Mouse (Mus musculus): ENCODE measurements around the gene Gm20479. TPM values are rescaled to one million over a fixed set of nuclear protein-coding genes. Genes with fewer than 3 reads are reported as not detected.

The Gm20479 gene
- polyA plus RNA-seq, 1 experiment, result 0.47 TPM

GRCm38 (mm10) chr7:27359706-27360358 is 2.6 kb upstream of the Gm20479 start:
- WGBS, result 73% methylated on average over 9 of the region's 9 CpGs
- no peak for DNase-seq (ENCODE audit: low read depth in 1 of 2, low spot score in 2 of 2)
- Histone ChIP-seq H3K4me3 (ENCODE audit: extremely low read depth, insufficient read depth, insufficient read length) (no peak overlapping the region), H3K27me3 (ENCODE audit: control insufficient read depth, insufficient read depth, low read length) (peaks cover 9% of the 10 kb centered on the region), H3K27ac (ENCODE audit: insufficient read depth, low read length) (no peak overlapping the region), H3K4me1 (ENCODE audit: control insufficient read depth, insufficient read depth, insufficient read length) (peaks cover 12% of the 10 kb centered on the region), H3K36me3 (ENCODE audit: control insufficient read depth, insufficient read depth, low read length) (no peaks in the 10 kb centered on the region)
- TF ChIP-seq POLR2A (IDR thresholded peaks at IDR 0.05; ENCODE audit: low read depth, low read length), result no peak
- TF ChIP-seq CTCF (IDR thresholded peaks at IDR 0.05; ENCODE audit: extremely low read depth, insufficient read depth, insufficient read length, insufficient replicate concordance), result no peak

- H3K36me3 ChIP-seq (ENCODE audit: control insufficient read depth, insufficient read depth, low read length), result no peaks in the 10 kb centered on the region
- DNase-seq (ENCODE audit: low read depth in 1 of 2, low spot score in 2 of 2), result no peak
- H3K4me3 ChIP-seq (ENCODE audit: extremely low read depth, insufficient read depth, insufficient read length), result no peak overlapping the region
- H3K4me1 ChIP-seq (ENCODE audit: control insufficient read depth, insufficient read depth, insufficient read length), result peaks cover 12% of the 10 kb centered on the region
- WGBS, result 76% methylated on average over 2 of the region's 2 CpGs
- H3K27me3 ChIP-seq (ENCODE audit: control insufficient read depth, insufficient read depth, low read length), result peaks cover 5% of the 10 kb centered on the region
- H3K27ac ChIP-seq (ENCODE audit: insufficient read depth, low read length), result no peak overlapping the region
- TF ChIP-seq POLR2A (IDR thresholded peaks at IDR 0.05; ENCODE audit: low read depth, low read length) (no peak), CTCF (IDR thresholded peaks at IDR 0.05; ENCODE audit: extremely low read depth, insufficient read depth, insufficient read length, insufficient replicate concordance) (no peak)
Observed at GRCm38 (mm10) chr7:27359162-27359561, 1.9 kb upstream of the Gm20479 start.

- peak overlapping the region; percentile 89 for H3K27ac ChIP-seq (ENCODE audit: insufficient read depth, low read length)
- H3K27me3 ChIP-seq (ENCODE audit: control insufficient read depth, insufficient read depth, low read length), result no peaks in the 10 kb centered on the region
- DNase-seq (ENCODE audit: low read depth in 1 of 2, low spot score in 2 of 2), result peak in 1 of 2 experiments; percentile 67
- TF ChIP-seq POLR2A (IDR thresholded peaks at IDR 0.05; ENCODE audit: low read depth, low read length), result no peak
- TF ChIP-seq CTCF (IDR thresholded peaks at IDR 0.05; ENCODE audit: extremely low read depth, insufficient read depth, insufficient read length, insufficient replicate concordance), result no peak
- H3K36me3 ChIP-seq (ENCODE audit: control insufficient read depth, insufficient read depth, low read length), result no peaks in the 10 kb centered on the region
- peaks cover 12% of the 10 kb centered on the region for H3K4me1 ChIP-seq (ENCODE audit: control insufficient read depth, insufficient read depth, insufficient read length)
- peak overlapping the region; percentile 90; the same call in 1 of the 2 replicates for H3K4me3 ChIP-seq (ENCODE audit: extremely low read depth, insufficient read depth, insufficient read length)
- WGBS, result 0% methylated on average over 3 of the region's 3 CpGs
Observed at GRCm38 (mm10) chr7:27357595-27357978, 368 bp upstream of the Gm20479 start.

GRCm38 (mm10) chr7:27356248-27356647 is 971 bp downstream of the Gm20479 start:
- no peak for TF ChIP-seq CTCF (IDR thresholded peaks at IDR 0.05; ENCODE audit: extremely low read depth, insufficient read depth, insufficient read length, insufficient replicate concordance)
- TF ChIP-seq POLR2A (IDR thresholded peaks at IDR 0.05; ENCODE audit: low read depth, low read length), result no peak
- Histone ChIP-seq H3K4me1 (ENCODE audit: control insufficient read depth, insufficient read depth, insufficient read length) (peaks cover 8% of the 10 kb centered on the region), H3K4me3 (ENCODE audit: extremely low read depth, insufficient read depth, insufficient read length) (peak overlapping the region; percentile 90), H3K27me3 (ENCODE audit: control insufficient read depth, insufficient read depth, low read length) (no peaks in the 10 kb centered on the region), H3K27ac (ENCODE audit: insufficient read depth, low read length) (peak overlapping the region; percentile 89), H3K36me3 (ENCODE audit: control insufficient read depth, insufficient read depth, low read length) (peaks cover 8% of the 10 kb centered on the region)
- DNase-seq (ENCODE audit: low read depth in 1 of 2, low spot score in 2 of 2), result no peak
- 6% methylated on average over 16 of the region's 16 CpGs for WGBS

- under 1% methylated on average over 34 of the region's 34 CpGs for WGBS
- peak; percentile 86 to 87 for DNase-seq (ENCODE audit: low read depth in 1 of 2, low spot score in 2 of 2)
- peak within 1 kb of the TSS; percentile 90 for H3K4me3 ChIP-seq (ENCODE audit: extremely low read depth, insufficient read depth, insufficient read length)
- peaks cover 8% of the 10 kb centered on the region for H3K4me1 ChIP-seq (ENCODE audit: control insufficient read depth, insufficient read depth, insufficient read length)
- H3K36me3 ChIP-seq (ENCODE audit: control insufficient read depth, insufficient read depth, low read length), result peaks cover 8% of the 10 kb centered on the region
- H3K27ac ChIP-seq (ENCODE audit: insufficient read depth, low read length), result peak within 1 kb of the TSS; percentile 89
- TF ChIP-seq CTCF (IDR thresholded peaks at IDR 0.05; ENCODE audit: extremely low read depth, insufficient read depth, insufficient read length, insufficient replicate concordance) (no peak), POLR2A (IDR thresholded peaks at IDR 0.05; ENCODE audit: low read depth, low read length) (no peak)
- no peaks in the 10 kb centered on the region for H3K27me3 ChIP-seq (ENCODE audit: control insufficient read depth, insufficient read depth, low read length)
Observed at GRCm38 (mm10) chr7:27355745-27356240, 1.4 kb downstream of the Gm20479 start, which contains the start of gene Shkbp1. Gene Shkbp1 (minus strand): TSS chr7:27356019.

GRCm38 (mm10) chr7:27355261-27355660 is 2.0 kb downstream of the Gm20479 start:
- Histone ChIP-seq H3K36me3 (ENCODE audit: control insufficient read depth, insufficient read depth, low read length) (peaks cover 14% of the 10 kb centered on the region), H3K4me1 (ENCODE audit: control insufficient read depth, insufficient read depth, insufficient read length) (peaks cover 8% of the 10 kb centered on the region), H3K27ac (ENCODE audit: insufficient read depth, low read length) (no peak overlapping the region), H3K27me3 (ENCODE audit: control insufficient read depth, insufficient read depth, low read length) (no peaks in the 10 kb centered on the region), H3K4me3 (ENCODE audit: extremely low read depth, insufficient read depth, insufficient read length) (peak overlapping the region; percentile 90)
- 22% methylated on average over 14 of the region's 14 CpGs for WGBS
- TF ChIP-seq CTCF (IDR thresholded peaks at IDR 0.05; ENCODE audit: extremely low read depth, insufficient read depth, insufficient read length, insufficient replicate concordance) (no peak), POLR2A (IDR thresholded peaks at IDR 0.05; ENCODE audit: low read depth, low read length) (no peak)
- no peak for DNase-seq (ENCODE audit: low read depth in 1 of 2, low spot score in 2 of 2)

- H3K4me3 ChIP-seq (ENCODE audit: extremely low read depth, insufficient read depth, insufficient read length), result no peak overlapping the region
Observed at GRCm38 (mm10) chr7:27354783-27355182, 2.4 kb downstream of the Gm20479 start.

More at GRCm38 (mm10) chr7:27354783-27355182, 2.4 kb downstream of the Gm20479 start:
- TF ChIP-seq POLR2A (IDR thresholded peaks at IDR 0.05; ENCODE audit: low read depth, low read length) (no peak), CTCF (IDR thresholded peaks at IDR 0.05; ENCODE audit: extremely low read depth, insufficient read depth, insufficient read length, insufficient replicate concordance) (no peak)
- DNase-seq (ENCODE audit: low read depth in 1 of 2, low spot score in 2 of 2), result no peak
- Histone ChIP-seq H3K27ac (ENCODE audit: insufficient read depth, low read length) (no peak overlapping the region), H3K4me1 (ENCODE audit: control insufficient read depth, insufficient read depth, insufficient read length) (peaks cover 8% of the 10 kb centered on the region), H3K36me3 (ENCODE audit: control insufficient read depth, insufficient read depth, low read length) (peaks cover 15% of the 10 kb centered on the region), H3K27me3 (ENCODE audit: control insufficient read depth, insufficient read depth, low read length) (no peaks in the 10 kb centered on the region)
- 77% methylated on average over 4 of the region's 4 CpGs for WGBS
